Mouse (Mus musculus) embryonic facial prominence, embryonic 11.5 days (tissue): Measurements from ENCODE around the gene Pax2. TPM values are rescaled to one million over a fixed set of nuclear protein-coding genes. Genes with fewer than 3 reads are reported as not detected.
"Not testable (repeated sequence)": the region's sequence is repeated elsewhere in the genome, so short reads cannot be mapped to it uniquely, and the experiment has no call there.

ENCODE experiments used
- ATAC-seq: fragments of 200-750 bp; cut with Nextera tagmentation; replicated peaks from 2 replicates; pipeline ENCODE4 v1.8.0; 2017; ENCODE audit warnings: low read depth; ENCODE audit not compliant: insufficient number of reproducible peaks, low FRiP score, low TSS enrichment
- DNase-seq: peaks from one replicate; pipeline ENCODE4 v3.0.0-alpha.2; 2015; ENCODE audit warnings: low spot score
- H3K27ac ChIP-seq: fragments of 300-500 bp; sonication (generic); replicated peaks from 2 replicates; pipeline ENCODE4 v1.5.1; 2014; ENCODE audit warnings: mild to moderate bottlenecking, low read depth, low read length, control low read depth
- H3K27me3 ChIP-seq: fragments of 300-500 bp; sonication (generic); 2 replicates; pipeline ENCODE4 v1.6.1; 2014; ENCODE audit warnings: mild to moderate bottlenecking, low read length, moderate library complexity, mixed read lengths; ENCODE audit not compliant: control insufficient read depth, insufficient read depth
- H3K36me3 ChIP-seq: fragments of 300-500 bp; sonication (generic); replicated peaks from 2 replicates; pipeline ENCODE4 v1.6.1; 2014; ENCODE audit warnings: low read depth, mild to moderate bottlenecking, low read length, moderate library complexity, mixed read lengths; ENCODE audit not compliant: control insufficient read depth, insufficient read depth
- H3K4me1 ChIP-seq: fragments of 300-500 bp; sonication (generic); 2 replicates; pipeline ENCODE4 v1.6.1; 2014; ENCODE audit warnings: low read length, mixed read lengths; ENCODE audit not compliant: control insufficient read depth, insufficient read depth
- H3K4me2 ChIP-seq: fragments of 300-500 bp; sonication (generic); 2 replicates; pipeline ENCODE4 v1.6.1; 2014; ENCODE audit warnings: low read depth, mild to moderate bottlenecking, control low read depth, low read length, moderate library complexity
- H3K4me3 ChIP-seq: fragments of 300-500 bp; sonication (generic); 2 replicates; pipeline ENCODE4 v1.5.1; 2014; ENCODE audit warnings: low read depth, low read length, control low read depth
- H3K9ac ChIP-seq: fragments of 300-500 bp; sonication (generic); replicated peaks from 2 replicates; pipeline ENCODE4 v1.6.1; 2014; ENCODE audit warnings: mild to moderate bottlenecking, control low read depth, low read length
- H3K9me3 ChIP-seq: fragments of 300-500 bp; sonication (generic); replicated peaks from 2 replicates; pipeline ENCODE4 v1.6.1; 2016; ENCODE audit warnings: mild to moderate bottlenecking, low read length, inconsistent platforms, mixed read lengths; ENCODE audit not compliant: control insufficient read depth
- WGBS: fragments of 180-500 bp; shearing (Covaris S2); extraction: QIAGEN DNeasy Blood & Tissue Kit; methylation state at CpG from one replicate; pipeline ENCODE4 v1.1.7; 2014; 5-methylcytosine and 5-hydroxymethylcytosine counted together
- polyA plus RNA-seq: library from polyadenylated mRNA; unstranded; fragments of >200 nt; fragmentation: Nextera tagmentation; extraction: Ambion mirVana; gene quantifications from 2 replicates; pipeline ENCODE4 v1.2.1, GENCODE M21; 2014

Pax2 gene
- polyA plus RNA-seq, 1 experiment from 2014 or later = 0.90 TPM

- DNase-seq (peak; percentile 23), ATAC-seq (no peak)
- no peak overlapping the region for H3K27ac ChIP-seq
- no peak overlapping the region for H3K9ac ChIP-seq
- H3K4me3 ChIP-seq = no peak overlapping the region
- H3K4me1 ChIP-seq = peaks cover 10% of the 10 kb centered on the region
- no peaks in the 10 kb centered on the region for H3K9me3 ChIP-seq
- no peak overlapping the region for H3K4me2 ChIP-seq
- peaks cover 63% of the 10 kb centered on the region for H3K27me3 ChIP-seq
- no peaks in the 10 kb centered on the region for H3K36me3 ChIP-seq
- WGBS = 1% methylated on average over 37 of the region's 37 CpGs
Measured at GRCm38 (mm10) chr19:44837426-44838205, 81.8 kb downstream of the Pax2 start.

GRCm38 (mm10) chr19:44838321-44838720 lies 82.5 kb downstream of the Pax2 start:
- H3K4me3 ChIP-seq = no peak overlapping the region
- DNase-seq (peak; percentile 9), ATAC-seq (no peak)
- H3K27me3 ChIP-seq = peaks cover 59% of the 10 kb centered on the region
- H3K27ac ChIP-seq = no peak overlapping the region
- WGBS = 13% methylated on average over 9 of the region's 9 CpGs
- no peak overlapping the region for H3K9ac ChIP-seq
- peaks cover 10% of the 10 kb centered on the region for H3K4me1 ChIP-seq
- H3K36me3 ChIP-seq = no peaks in the 10 kb centered on the region
- no peak overlapping the region for H3K4me2 ChIP-seq
- no peaks in the 10 kb centered on the region for H3K9me3 ChIP-seq

- 93% methylated on average over 15 of the region's 15 CpGs for WGBS
- H3K36me3 ChIP-seq, H3K4me1 ChIP-seq, H3K9ac ChIP-seq, H3K4me3 ChIP-seq, DNase-seq, H3K4me2 ChIP-seq, H3K27ac ChIP-seq, ATAC-seq, H3K9me3 ChIP-seq: not testable (repeated sequence)
- peaks cover 16% of the 10 kb centered on the region for H3K27me3 ChIP-seq
Measured at GRCm38 (mm10) chr19:44842661-44843060, 86.8 kb downstream of the Pax2 start.

GRCm38 (mm10) chr19:44849465-44849864 lies 93.6 kb downstream of the Pax2 start:
- ATAC-seq (no peak), DNase-seq (no peak)
- Histone ChIP-seq H3K4me3 (no peak overlapping the region), H3K27ac (no peak overlapping the region), H3K4me1 (no peaks in the 10 kb centered on the region), H3K9me3 (no peaks in the 10 kb centered on the region), H3K4me2 (no peak overlapping the region), H3K27me3 (no peaks in the 10 kb centered on the region; the same call in 1 of the 2 replicates), H3K36me3 (no peaks in the 10 kb centered on the region), H3K9ac (no peak overlapping the region)
- whole genome bisulfite sequencing = 69% methylated on average over 12 of the region's 12 CpGs

- Histone ChIP-seq H3K27me3 (no peaks in the 10 kb centered on the region), H3K9ac (no peak overlapping the region), H3K4me2 (no peak overlapping the region), H3K9me3 (no peaks in the 10 kb centered on the region), H3K36me3 (no peaks in the 10 kb centered on the region), H3K4me1 (no peaks in the 10 kb centered on the region), H3K27ac (no peak overlapping the region), H3K4me3 (no peak overlapping the region)
- no peak for ATAC-seq
- 83% methylated on average over 1 of the region's 1 CpGs for WGBS
- DNase-seq = no peak
Measured at GRCm38 (mm10) chr19:44858671-44859070, 102.8 kb downstream of the Pax2 start.

- ATAC-seq (no peak), DNase-seq (no peak)
- Histone ChIP-seq H3K4me2 (no peak overlapping the region), H3K9me3 (no peaks in the 10 kb centered on the region), H3K36me3 (no peaks in the 10 kb centered on the region), H3K27me3 (no peaks in the 10 kb centered on the region), H3K4me3 (no peak overlapping the region), H3K27ac (no peak overlapping the region), H3K9ac (no peak overlapping the region), H3K4me1 (no peaks in the 10 kb centered on the region)
- 50% methylated on average over 2 of the region's 2 CpGs for WGBS
Measured at GRCm38 (mm10) chr19:44868766-44869165, 112.9 kb downstream of the Pax2 start.

- DNase-seq (no peak), ATAC-seq (no peak)
- no peak overlapping the region for H3K4me3 ChIP-seq
- WGBS = 51% methylated on average over 15 of the region's 15 CpGs
- no peaks in the 10 kb centered on the region for H3K9me3 ChIP-seq
- no peaks in the 10 kb centered on the region for H3K36me3 ChIP-seq
- no peak overlapping the region for H3K4me2 ChIP-seq
- no peaks in the 10 kb centered on the region for H3K27me3 ChIP-seq
- no peak overlapping the region for H3K9ac ChIP-seq
- no peaks in the 10 kb centered on the region for H3K4me1 ChIP-seq
- no peak overlapping the region for H3K27ac ChIP-seq
Measured at GRCm38 (mm10) chr19:44874186-44874898, 118.5 kb downstream of the Pax2 start.

- Histone ChIP-seq H3K4me3 (no peak overlapping the region), H3K27me3 (no peaks in the 10 kb centered on the region), H3K4me1 (no peaks in the 10 kb centered on the region), H3K9me3 (no peaks in the 10 kb centered on the region), H3K27ac (no peak overlapping the region), H3K4me2 (no peak overlapping the region), H3K9ac (no peak overlapping the region), H3K36me3 (no peaks in the 10 kb centered on the region)
- DNase-seq (peak; percentile 28), ATAC-seq (no peak)
- WGBS = 23% methylated on average over 6 of the region's 6 CpGs
Measured at GRCm38 (mm10) chr19:44874928-44875327, 119.1 kb downstream of the Pax2 start.
